Mouse (Mus musculus): ENCODE results near the gene Rwdd4a. TPM values are rescaled to one million over a fixed set of nuclear protein-coding genes. Genes with fewer than 3 reads are reported as not detected.

Rwdd4a gene
- polyA plus RNA-seq (2017; shearing (Covaris generic)): 10 to 100 TPM; 25.1 to 25.8 TPM

GRCm38 (mm10) chr8:47533344-47534125, at the start of gene Rwdd4a, which contains the start of gene Trappc11:
Rwdd4a (plus strand) TSS chr8:47533664.
Trappc11 (minus strand) TSS chr8:47533470.
- peak; percentile 99 for ATAC-seq

GRCm38 (mm10) chr8:47487231-47487630, 46.2 kb upstream of the Rwdd4a start:
- ATAC-seq: no peak

GRCm38 (mm10) chr8:47493106-47493505, 40.4 kb upstream of the Rwdd4a start:
- ATAC-seq: no peak

GRCm38 (mm10) chr8:47494602-47495153, 38.8 kb upstream of the Rwdd4a start:
- ATAC-seq: no peak

- ATAC-seq: no peak
Measured at GRCm38 (mm10) chr8:47495428-47495827, 38.0 kb upstream of the Rwdd4a start.

- no peak for ATAC-seq
Measured at GRCm38 (mm10) chr8:47501994-47502393, 31.5 kb upstream of the Rwdd4a start.

- no peak for ATAC-seq
Measured at GRCm38 (mm10) chr8:47502546-47502945, 30.9 kb upstream of the Rwdd4a start.

GRCm38 (mm10) chr8:47505431-47505830, 28.0 kb upstream of the Rwdd4a start:
- no peak for ATAC-seq

GRCm38 (mm10) chr8:47510930-47511329, 22.5 kb upstream of the Rwdd4a start:
- ATAC-seq: no peak

GRCm38 (mm10) chr8:47513601-47514000, 19.9 kb upstream of the Rwdd4a start:
- ATAC-seq: no peak

GRCm38 (mm10) chr8:47528094-47528493, 5.4 kb upstream of the Rwdd4a start:
- ATAC-seq: no peak

GRCm38 (mm10) chr8:47538323-47538722, 4.9 kb downstream of the Rwdd4a start:
- no peak for ATAC-seq

- no peak for ATAC-seq
Measured at GRCm38 (mm10) chr8:47542746-47543145, 9.3 kb downstream of the Rwdd4a start.

- ATAC-seq: no peak
Measured at GRCm38 (mm10) chr8:47544094-47544493, 10.6 kb downstream of the Rwdd4a start.

- ATAC-seq: no peak
Measured at GRCm38 (mm10) chr8:47547102-47547501, 13.6 kb downstream of the Rwdd4a start.

- ATAC-seq: no peak
Measured at GRCm38 (mm10) chr8:47553613-47554012, 20.1 kb downstream of the Rwdd4a start.

- no peak for ATAC-seq
Measured at GRCm38 (mm10) chr8:47556446-47556845, 23.0 kb downstream of the Rwdd4a start.

GRCm38 (mm10) chr8:47558274-47558673, 24.8 kb downstream of the Rwdd4a start:
- ATAC-seq: no peak

GRCm38 (mm10) chr8:47560801-47561200, 27.3 kb downstream of the Rwdd4a start:
- no peak for ATAC-seq

- ATAC-seq: no peak
Measured at GRCm38 (mm10) chr8:47566551-47566950, 33.1 kb downstream of the Rwdd4a start.

GRCm38 (mm10) chr8:47568098-47568497, 34.6 kb downstream of the Rwdd4a start:
- ATAC-seq: no peak

GRCm38 (mm10) chr8:47570161-47570560, 36.7 kb downstream of the Rwdd4a start:
- no peak for ATAC-seq

- ATAC-seq: no peak
Measured at GRCm38 (mm10) chr8:47573482-47573881, 40.0 kb downstream of the Rwdd4a start.

- no peak for ATAC-seq
Measured at GRCm38 (mm10) chr8:47581454-47581853, 48.0 kb downstream of the Rwdd4a start.
